Mouse (Mus musculus): ENCODE measurements at regions not wholly inside any gene's neighbourhood (a gene's known extent, or its start where the extent isn't known, plus 50 kb on each side); places are given as distances from the start of the nearest gene placed in this dataset.

DNA sequence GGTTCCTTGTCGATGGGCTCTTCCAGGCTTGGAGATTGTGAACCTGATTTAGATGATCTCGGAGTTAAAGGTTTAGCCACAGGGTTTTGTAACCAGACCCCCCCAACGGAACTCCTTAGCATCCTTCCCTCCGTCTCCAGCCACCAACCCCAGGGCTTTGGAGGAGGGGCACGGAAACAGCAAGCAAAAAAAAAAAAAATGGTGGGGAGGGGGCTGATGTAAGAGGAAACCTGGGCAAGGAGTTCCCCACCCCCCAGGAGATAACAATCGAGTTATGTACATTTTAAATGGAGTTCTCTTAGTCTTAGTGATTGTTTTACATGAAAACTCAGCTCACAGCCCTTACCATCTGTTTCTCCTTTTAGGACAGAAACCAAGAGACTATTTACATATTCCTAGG lies 101.3 kb downstream of the Gm525 start:
- ATAC-seq (replicated peaks in 1 of 2; ENCODE audit: insufficient read depth in 1 of 2, low FRiP score in 2 of 2, low TSS enrichment in 1 of 2, low read depth in 1 of 2, poor library complexity in 2 of 2, severe bottlenecking in 2 of 2): no peak

DNA sequence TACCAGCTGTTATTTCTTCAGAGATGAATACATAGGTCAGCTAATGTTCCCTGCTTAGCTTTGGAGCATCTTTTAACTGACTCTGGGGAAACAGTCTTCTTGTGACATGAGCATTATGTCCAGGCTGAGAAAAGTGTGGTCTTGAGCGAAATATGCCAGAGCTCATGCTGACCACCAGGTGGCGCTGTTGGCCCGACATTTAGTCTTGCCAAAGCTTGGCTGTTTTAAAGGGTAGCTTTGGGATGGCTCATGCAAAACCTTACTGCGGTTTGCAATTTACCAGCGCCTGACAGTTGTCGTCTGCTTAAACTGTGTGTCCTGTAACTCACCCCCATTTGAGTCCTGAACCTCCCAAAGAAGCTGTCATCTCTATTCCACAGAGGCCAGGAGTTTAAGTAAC lies 91.6 kb downstream of the Gm525 start:
- ATAC-seq (replicated peaks in 1 of 2; ENCODE audit: insufficient read depth in 1 of 2, low FRiP score in 2 of 2, low TSS enrichment in 1 of 2, low read depth in 1 of 2, poor library complexity in 2 of 2, severe bottlenecking in 2 of 2): peak; percentile 78 to 79

DNA sequence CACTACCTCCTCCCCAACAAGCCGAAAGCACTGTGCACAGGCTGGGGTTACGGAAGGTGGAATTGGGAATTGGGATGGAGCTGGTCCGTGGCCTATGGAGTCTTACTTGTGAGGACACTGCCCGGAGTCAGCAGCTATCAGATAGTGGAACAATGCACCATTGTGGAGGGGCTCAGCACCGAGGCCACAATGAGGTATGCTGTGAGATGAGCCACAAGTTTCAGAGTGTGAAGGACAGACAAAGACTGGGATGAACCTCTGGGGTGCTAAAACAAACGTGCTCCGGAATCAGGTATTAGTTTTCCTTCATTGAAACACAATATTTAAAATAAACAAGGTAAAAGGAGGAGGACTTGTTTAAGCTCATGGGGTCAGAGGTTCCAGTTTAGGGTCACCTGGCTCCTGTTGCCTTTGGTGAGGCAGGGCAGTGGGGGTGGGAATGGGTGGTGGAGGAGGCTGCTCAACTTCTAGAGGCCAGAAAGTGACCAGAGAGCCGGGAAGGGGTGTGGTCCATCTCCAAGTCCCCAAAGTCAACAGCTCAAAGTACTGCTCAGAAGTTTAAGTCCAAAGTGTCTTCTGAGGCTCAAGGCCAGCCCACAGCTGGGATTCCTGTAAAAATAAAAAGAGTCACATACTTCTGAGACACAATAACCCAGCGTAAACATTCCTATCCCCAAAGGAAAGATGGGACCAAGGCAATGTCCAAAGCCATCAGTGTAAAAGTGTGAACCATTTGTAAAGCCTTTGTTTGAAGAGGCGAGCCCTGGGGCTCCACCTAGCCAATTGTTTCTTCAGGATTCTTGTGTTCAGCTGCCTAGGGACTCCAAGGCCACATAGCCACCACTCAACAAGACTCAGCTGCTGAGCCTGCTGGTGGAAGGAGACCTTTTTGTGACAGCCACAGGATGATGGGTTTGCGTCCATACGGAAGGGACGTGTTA lies 80.1 kb downstream of the Gm525 start:
- ATAC-seq (replicated peaks in 1 of 2; ENCODE audit: insufficient read depth in 1 of 2, low FRiP score in 2 of 2, low TSS enrichment in 1 of 2, low read depth in 1 of 2, poor library complexity in 2 of 2, severe bottlenecking in 2 of 2): no peak

DNA sequence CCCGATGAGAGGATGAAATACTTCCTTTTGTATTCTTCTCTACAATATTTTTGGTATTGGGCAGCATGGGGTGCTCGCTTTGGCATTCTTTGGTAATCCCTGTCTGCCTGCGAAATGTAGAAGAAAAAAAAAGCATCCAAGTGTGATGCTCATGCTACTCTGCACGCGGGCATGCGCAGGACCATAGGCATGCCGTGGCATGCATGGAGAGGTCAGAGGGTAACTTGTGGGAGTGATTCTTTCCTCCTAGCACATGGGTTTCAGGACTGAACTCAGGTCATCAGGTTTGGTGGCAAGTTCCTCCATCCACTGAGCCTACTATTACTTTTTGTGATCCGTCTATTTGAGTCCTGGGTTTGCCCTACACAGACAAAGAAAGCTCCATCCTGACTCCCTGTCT lies 74.3 kb downstream of the Gm525 start:
- ATAC-seq (replicated peaks in 1 of 2; ENCODE audit: insufficient read depth in 1 of 2, low FRiP score in 2 of 2, low TSS enrichment in 1 of 2, low read depth in 1 of 2, poor library complexity in 2 of 2, severe bottlenecking in 2 of 2): no peak

DNA sequence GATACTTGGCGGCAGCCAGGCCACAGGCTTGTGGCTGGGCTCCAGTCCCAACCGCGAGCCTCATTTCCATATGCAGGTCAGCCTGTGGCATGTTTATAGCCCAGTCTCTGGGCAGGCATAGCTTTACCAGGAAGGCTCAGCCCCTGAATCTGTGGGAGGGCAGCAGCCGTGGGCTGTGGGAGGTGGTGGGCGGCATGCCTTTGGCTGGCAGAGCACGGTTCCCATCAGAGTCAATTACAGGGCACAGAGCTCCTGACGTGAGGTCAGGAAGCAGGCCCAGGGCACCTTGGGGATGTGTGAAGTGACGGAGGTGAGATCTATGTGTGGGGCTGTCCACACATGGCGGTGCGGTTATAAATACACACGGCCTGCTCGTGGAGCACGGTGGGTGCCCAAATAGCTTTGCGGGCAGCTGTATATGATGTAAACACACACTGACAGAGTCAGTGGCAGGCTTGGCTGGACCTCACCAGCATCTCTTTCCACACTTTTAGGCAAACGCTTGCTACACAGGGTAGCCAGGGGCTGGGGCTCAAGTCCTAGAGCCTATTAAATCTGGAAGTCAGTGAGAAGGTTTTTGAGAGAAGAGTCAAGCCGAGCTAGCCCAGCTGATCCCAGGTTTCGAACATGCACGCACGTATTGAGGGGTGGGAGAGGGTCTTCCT lies 71.8 kb downstream of the Gm525 start:
- ATAC-seq (replicated peaks in 1 of 2; ENCODE audit: insufficient read depth in 1 of 2, low FRiP score in 2 of 2, low TSS enrichment in 1 of 2, low read depth in 1 of 2, poor library complexity in 2 of 2, severe bottlenecking in 2 of 2): peak; percentile 54 to 84

DNA sequence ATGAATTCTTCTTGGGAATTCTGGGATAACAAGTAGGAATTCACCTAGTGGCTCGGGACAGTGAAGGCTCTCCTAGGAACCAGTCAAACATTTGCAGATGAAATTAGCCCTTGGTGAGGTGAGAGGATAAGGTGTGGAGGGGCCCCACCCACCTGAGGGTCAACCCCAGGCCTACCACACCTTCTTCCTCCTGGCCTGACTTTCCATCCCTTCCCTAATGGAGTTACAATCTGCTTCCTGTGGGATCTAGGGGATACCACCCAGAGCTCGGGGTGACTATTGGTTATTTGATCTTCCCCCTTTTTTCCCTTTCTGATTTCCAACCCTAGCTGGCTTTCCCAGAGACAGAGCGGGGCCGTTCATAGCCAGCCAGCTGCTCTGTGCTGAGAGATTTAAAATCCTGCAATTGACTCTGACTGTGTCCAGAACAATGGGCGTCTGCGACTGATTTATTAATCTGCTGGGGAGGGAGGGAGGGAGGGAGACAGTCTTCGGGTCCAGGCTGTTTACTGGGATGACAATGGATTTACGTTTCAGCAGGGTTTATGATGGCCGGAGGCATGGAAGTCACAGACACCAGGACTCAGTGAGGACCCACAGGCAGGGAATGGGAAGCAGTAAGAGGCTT lies 69.0 kb downstream of the Gm525 start:
- ATAC-seq (replicated peaks in 1 of 2; ENCODE audit: insufficient read depth in 1 of 2, low FRiP score in 2 of 2, low TSS enrichment in 1 of 2, low read depth in 1 of 2, poor library complexity in 2 of 2, severe bottlenecking in 2 of 2): no peak
